Mouse (Mus musculus) limb, embryonic 14.5 days (tissue): ENCODE data around the gene Prlhr. TPM values are rescaled to one million over a fixed set of nuclear protein-coding genes. Genes with fewer than 3 reads are reported as not detected.

Experiments
- ATAC-seq: fragments of 200-750 bp; cut with Nextera tagmentation; 2 replicates; pipeline ENCODE4 v1.8.0; 2017; ENCODE audit warnings: low read depth, moderate number of reproducible peaks, moderate TSS enrichment; ENCODE audit not compliant: low FRiP score
- DNase-seq: peaks from one replicate; pipeline ENCODE4 v3.0.0-alpha.2; 2015; ENCODE audit warnings: low spot score
- H3K27ac ChIP-seq: fragments of 300-500 bp; sonication (generic); replicated peaks from 2 replicates; pipeline ENCODE4 v1.5.1; 2014; ENCODE audit warnings: low read depth, mild to moderate bottlenecking, low read length, moderate library complexity, mixed read lengths
- H3K27me3 ChIP-seq: fragments of 300-500 bp; sonication (generic); 2 replicates; pipeline ENCODE4 v1.6.1; 2014; ENCODE audit warnings: low read length, mixed read lengths; ENCODE audit not compliant: control insufficient read depth, insufficient read depth
- H3K36me3 ChIP-seq: fragments of 300-500 bp; sonication (generic); 2 replicates; pipeline ENCODE4 v1.6.1; 2014; ENCODE audit warnings: mild to moderate bottlenecking, low read length, moderate library complexity, mixed read lengths; ENCODE audit not compliant: control insufficient read depth, insufficient read depth
- H3K4me1 ChIP-seq: fragments of 300-500 bp; sonication (generic); 2 replicates; pipeline ENCODE4 v1.6.1; 2014; ENCODE audit warnings: antibody characterized with exemption, low read length, mixed read lengths; ENCODE audit not compliant: control insufficient read depth, insufficient read depth
- H3K4me2 ChIP-seq: fragments of 300-500 bp; sonication (generic); replicated peaks from 2 replicates; pipeline ENCODE4 v1.6.1; 2014; ENCODE audit warnings: low read depth, mild to moderate bottlenecking, low read length, moderate library complexity; ENCODE audit not compliant: severe bottlenecking
- H3K4me3 ChIP-seq: fragments of 300-500 bp; sonication (generic); replicated peaks from 2 replicates; pipeline ENCODE4 v1.5.1; 2014; ENCODE audit warnings: low read length
- H3K9ac ChIP-seq: fragments of 300-500 bp; sonication (generic); 2 replicates; pipeline ENCODE4 v1.6.1; 2014; ENCODE audit warnings: mild to moderate bottlenecking, low read depth, low read length, moderate library complexity; ENCODE audit not compliant: severe bottlenecking
- H3K9me3 ChIP-seq: fragments of 300-500 bp; sonication (generic); 2 replicates; pipeline ENCODE4 v1.6.1; 2016; ENCODE audit warnings: low read length; ENCODE audit not compliant: control insufficient read depth
- POLR2A ChIP-seq: fragments of 200-500 bp; IDR thresholded peaks from 2 replicates; pipeline ENCODE4 v1.8.0; 2012; ENCODE audit warnings: inconsistent platforms, mild to moderate bottlenecking, moderate library complexity, borderline replicate concordance; ENCODE audit not compliant: insufficient read depth, insufficient read length; ENCODE audit errors: extremely low read depth
- WGBS: fragments of 180-500 bp; shearing (Covaris S2); extraction: QIAGEN DNeasy Blood & Tissue Kit; methylation state at CpG from one replicate; pipeline ENCODE4 v1.1.7; 2014; 5-methylcytosine and 5-hydroxymethylcytosine counted together
- polyA plus RNA-seq, 2 experiments: library from polyadenylated mRNA; depleted of rRNA in 1 of 2; stranded (reverse) in 1 of 2; unstranded in 1 of 2; fragments of >200 nt; fragmentation: Nextera tagmentation in 1 of 2; extraction: Ambion mirVana in 1 of 2; gene quantifications; 2 replicates each; pipeline versions ENCODE4 v1.2.1 to v1.2.3; 2012 to 2014

The Prlhr gene
- polyA plus RNA-seq, 2 experiments = not detected

- H3K9me3 ChIP-seq = no peaks in the 10 kb centered on the region
- H3K4me2 ChIP-seq = no peak overlapping the region
- DNase-seq (no peak), ATAC-seq (no peak)
- H3K9ac ChIP-seq = no peak overlapping the region
- H3K27ac ChIP-seq = no peak overlapping the region
- no peaks in the 10 kb centered on the region for H3K27me3 ChIP-seq
- H3K4me1 ChIP-seq = no peaks in the 10 kb centered on the region
- no peak for TF ChIP-seq POLR2A
- H3K36me3 ChIP-seq = no peaks in the 10 kb centered on the region
- WGBS = 92% methylated on average over 1 of the region's 1 CpGs
- H3K4me3 ChIP-seq = no peak overlapping the region
Observed at GRCm38 (mm10) chr19:60489566-60489965, 21.5 kb upstream of the Prlhr start.

GRCm38 (mm10) chr19:60485261-60485660, 17.2 kb upstream of the Prlhr start:
- H3K27me3 ChIP-seq = no peaks in the 10 kb centered on the region
- ATAC-seq = no peak
- no peak overlapping the region for H3K4me3 ChIP-seq
- H3K9ac ChIP-seq = no peak overlapping the region
- no peak overlapping the region for H3K27ac ChIP-seq
- no peaks in the 10 kb centered on the region for H3K36me3 ChIP-seq
- no peak for DNase-seq
- no peak for TF ChIP-seq POLR2A
- H3K4me1 ChIP-seq = no peaks in the 10 kb centered on the region
- H3K9me3 ChIP-seq = no peaks in the 10 kb centered on the region
- H3K4me2 ChIP-seq = no peak overlapping the region

GRCm38 (mm10) chr19:60478859-60479258, 10.8 kb upstream of the Prlhr start:
- no peak for ATAC-seq

GRCm38 (mm10) chr19:60477788-60478187, 9.7 kb upstream of the Prlhr start:
- Histone ChIP-seq H3K9me3 (no peaks in the 10 kb centered on the region), H3K4me2 (no peak overlapping the region), H3K4me3 (no peak overlapping the region), H3K36me3 (no peaks in the 10 kb centered on the region), H3K4me1 (no peaks in the 10 kb centered on the region), H3K27me3 (no peaks in the 10 kb centered on the region), H3K9ac (no peak overlapping the region), H3K27ac (no peak overlapping the region)
- DNase-seq (no peak), ATAC-seq (no peak)
- 41% methylated on average over 2 of the region's 2 CpGs for WGBS
- no peak for TF ChIP-seq POLR2A

More at GRCm38 (mm10) chr19:60478859-60479258, 10.8 kb upstream of the Prlhr start:
- no peaks in the 10 kb centered on the region for H3K27me3 ChIP-seq
- no peak overlapping the region for H3K27ac ChIP-seq
- H3K4me1 ChIP-seq = no peaks in the 10 kb centered on the region
- H3K9ac ChIP-seq = no peak overlapping the region
- H3K4me3 ChIP-seq = no peak overlapping the region
- H3K36me3 ChIP-seq = no peaks in the 10 kb centered on the region
- TF ChIP-seq POLR2A = no peak
- 50% methylated on average over 1 of the region's 1 CpGs for WGBS
- DNase-seq = no peak
- no peaks in the 10 kb centered on the region for H3K9me3 ChIP-seq
- H3K4me2 ChIP-seq = no peak overlapping the region

GRCm38 (mm10) chr19:60468846-60469245, 742 bp upstream of the Prlhr start:
- peaks cover 43% of the 10 kb centered on the region for H3K27me3 ChIP-seq
- H3K4me3 ChIP-seq = no peak overlapping the region
- peak; percentile 62 for DNase-seq
- H3K36me3 ChIP-seq = no peaks in the 10 kb centered on the region
- H3K9ac ChIP-seq = no peak overlapping the region
- ATAC-seq = no peak
- 3% methylated on average over 10 of the region's 10 CpGs for WGBS
- H3K4me1 ChIP-seq = peaks cover 8% of the 10 kb centered on the region; the same call in 1 of the 2 replicates
- no peak overlapping the region for H3K4me2 ChIP-seq
- no peak overlapping the region for H3K27ac ChIP-seq
- no peaks in the 10 kb centered on the region for H3K9me3 ChIP-seq
- TF ChIP-seq POLR2A = no peak

GRCm38 (mm10) chr19:60467588-60468007, 506 bp downstream of the Prlhr start:
- TF ChIP-seq POLR2A = no peak
- H3K36me3 ChIP-seq = no peaks in the 10 kb centered on the region
- H3K4me1 ChIP-seq = peaks cover 12% of the 10 kb centered on the region; the same call in 1 of the 2 replicates
- H3K9ac ChIP-seq = no peak overlapping the region
- no peak for DNase-seq
- WGBS = 15% methylated on average over 27 of the region's 31 CpGs
- H3K9me3 ChIP-seq = no peaks in the 10 kb centered on the region
- H3K27me3 ChIP-seq = peaks cover 43% of the 10 kb centered on the region
- H3K4me3 ChIP-seq = peak overlapping the region; percentile 19
- ATAC-seq = no peak
- H3K4me2 ChIP-seq = peak overlapping the region; percentile 39
- H3K27ac ChIP-seq = no peak overlapping the region
